Mouse (Mus musculus): ENCODE results near the gene Syap1. TPM values are rescaled to one million over a fixed set of nuclear protein-coding genes. Genes with fewer than 3 reads are reported as not detected.

Syap1 gene
- polyA plus RNA-seq (2014; fragmentation: Nextera tagmentation; extraction: Ambion mirVana): 30.0 and 31.3 TPM in 2 replicates

GRCm38 (mm10) chrX:162887931-162888511 lies at the start of gene Syap1:
Syap1 (minus strand) TSS chrX:162888447.
- peak within 1 kb of the TSS; percentile 56 for H3K4me3 ChIP-seq (ENCODE audit: low read depth, low read length)
- ATAC-seq: peak; percentile 95
- no peaks in the 10 kb centered on the region for H3K4me1 ChIP-seq (ENCODE audit: control insufficient read depth, insufficient read depth, low read length)
- H3K27ac ChIP-seq (ENCODE audit: low read depth, low read length): peak within 1 kb of the TSS; percentile 52
- H3K27me3 ChIP-seq (replicated peaks; ENCODE audit: control insufficient read depth, insufficient read depth, low read length): no peaks in the 10 kb centered on the region
- H3K9me3 ChIP-seq (replicated peaks; ENCODE audit: control insufficient read depth, low read length): no peaks in the 10 kb centered on the region
- DNase-seq (ENCODE audit: low spot score): peak; percentile 80
- WGBS: 36% methylated on average over 42 of the region's 47 CpGs
- H3K4me2 ChIP-seq (ENCODE audit: low read length): peak within 1 kb of the TSS; percentile 56
- H3K36me3 ChIP-seq (ENCODE audit: control insufficient read depth, insufficient read depth, low read length): no peaks in the 10 kb centered on the region
- peak within 1 kb of the TSS; percentile 76 for H3K9ac ChIP-seq (ENCODE audit: low read length)

- Histone ChIP-seq H3K4me1 (ENCODE audit: control insufficient read depth, insufficient read depth, low read length) (no peaks in the 10 kb centered on the region), H3K4me2 (ENCODE audit: low read length) (no peak overlapping the region), H3K27me3 (replicated peaks; ENCODE audit: control insufficient read depth, insufficient read depth, low read length) (no peaks in the 10 kb centered on the region), H3K9ac (ENCODE audit: low read length) (no peak overlapping the region), H3K36me3 (ENCODE audit: control insufficient read depth, insufficient read depth, low read length) (peaks cover 8% of the 10 kb centered on the region; the same call in 1 of the 2 replicates), H3K27ac (ENCODE audit: low read depth, low read length) (no peak overlapping the region), H3K4me3 (ENCODE audit: low read depth, low read length) (no peak overlapping the region), H3K9me3 (replicated peaks; ENCODE audit: control insufficient read depth, low read length) (no peaks in the 10 kb centered on the region)
- ATAC-seq: no peak
- WGBS: 92% methylated on average over 2 of the region's 2 CpGs
- no peak for DNase-seq (ENCODE audit: low spot score)
Measured at GRCm38 (mm10) chrX:162931467-162931866, 43.2 kb upstream of the Syap1 start.

- no peak for ATAC-seq
- peaks cover 14% of the 10 kb centered on the region for H3K36me3 ChIP-seq (ENCODE audit: control insufficient read depth, insufficient read depth, low read length)
- H3K27me3 ChIP-seq (replicated peaks; ENCODE audit: control insufficient read depth, insufficient read depth, low read length): no peaks in the 10 kb centered on the region
- 84% methylated on average over 8 of the region's 8 CpGs for WGBS
- no peak overlapping the region for H3K9ac ChIP-seq (ENCODE audit: low read length)
- H3K9me3 ChIP-seq (replicated peaks; ENCODE audit: control insufficient read depth, low read length): no peaks in the 10 kb centered on the region
- no peak overlapping the region for H3K4me3 ChIP-seq (ENCODE audit: low read depth, low read length)
- H3K27ac ChIP-seq (ENCODE audit: low read depth, low read length): no peak overlapping the region
- DNase-seq (ENCODE audit: low spot score): no peak
- no peaks in the 10 kb centered on the region for H3K4me1 ChIP-seq (ENCODE audit: control insufficient read depth, insufficient read depth, low read length)
- no peak overlapping the region for H3K4me2 ChIP-seq (ENCODE audit: low read length)
Measured at GRCm38 (mm10) chrX:162921487-162922125, 33.4 kb upstream of the Syap1 start.

- Histone ChIP-seq H3K4me2 (ENCODE audit: low read length) (no peak overlapping the region), H3K4me3 (ENCODE audit: low read depth, low read length) (no peak overlapping the region), H3K36me3 (ENCODE audit: control insufficient read depth, insufficient read depth, low read length) (peaks cover 8% of the 10 kb centered on the region; the same call in 1 of the 2 replicates), H3K9me3 (replicated peaks; ENCODE audit: control insufficient read depth, low read length) (no peaks in the 10 kb centered on the region), H3K27me3 (replicated peaks; ENCODE audit: control insufficient read depth, insufficient read depth, low read length) (no peaks in the 10 kb centered on the region), H3K4me1 (ENCODE audit: control insufficient read depth, insufficient read depth, low read length) (no peaks in the 10 kb centered on the region), H3K9ac (ENCODE audit: low read length) (no peak overlapping the region), H3K27ac (ENCODE audit: low read depth, low read length) (no peak overlapping the region)
- peak; percentile 57; the same call in 1 of the 2 replicates for ATAC-seq
- 41% methylated on average over 5 of the region's 5 CpGs for WGBS
- peak; percentile 62 for DNase-seq (ENCODE audit: low spot score)
Measured at GRCm38 (mm10) chrX:162915697-162916096, 27.4 kb upstream of the Syap1 start.

- peaks cover 12% of the 10 kb centered on the region; the same call in 1 of the 2 replicates for H3K36me3 ChIP-seq (ENCODE audit: control insufficient read depth, insufficient read depth, low read length)
- no peak for ATAC-seq
- H3K9me3 ChIP-seq (replicated peaks; ENCODE audit: control insufficient read depth, low read length): no peaks in the 10 kb centered on the region
- 94% methylated on average over 3 of the region's 3 CpGs for WGBS
- DNase-seq (ENCODE audit: low spot score): no peak
- H3K27ac ChIP-seq (ENCODE audit: low read depth, low read length): no peak overlapping the region
- no peak overlapping the region for H3K4me2 ChIP-seq (ENCODE audit: low read length)
- no peaks in the 10 kb centered on the region for H3K4me1 ChIP-seq (ENCODE audit: control insufficient read depth, insufficient read depth, low read length)
- H3K4me3 ChIP-seq (ENCODE audit: low read depth, low read length): no peak overlapping the region
- no peak overlapping the region for H3K9ac ChIP-seq (ENCODE audit: low read length)
- H3K27me3 ChIP-seq (replicated peaks; ENCODE audit: control insufficient read depth, insufficient read depth, low read length): no peaks in the 10 kb centered on the region
Measured at GRCm38 (mm10) chrX:162913651-162914050, 25.4 kb upstream of the Syap1 start.

- no peak for ATAC-seq
- WGBS: 79% methylated on average over 3 of the region's 3 CpGs
Measured at GRCm38 (mm10) chrX:162907554-162907953, 19.3 kb upstream of the Syap1 start.

GRCm38 (mm10) chrX:162902040-162902734 lies 13.9 kb upstream of the Syap1 start:
- no peaks in the 10 kb centered on the region for H3K27me3 ChIP-seq (replicated peaks; ENCODE audit: control insufficient read depth, insufficient read depth, low read length)
- 35% methylated on average over 29 of the region's 29 CpGs for WGBS
- peak overlapping the region; percentile 47 for H3K4me3 ChIP-seq (ENCODE audit: low read depth, low read length)
- no peaks in the 10 kb centered on the region for H3K4me1 ChIP-seq (ENCODE audit: control insufficient read depth, insufficient read depth, low read length)
- peak; percentile 77 for ATAC-seq
- peak; percentile 27 for DNase-seq (ENCODE audit: low spot score)
- peak overlapping the region; percentile 72 for H3K9ac ChIP-seq (ENCODE audit: low read length)
- peak overlapping the region; percentile 71 for H3K27ac ChIP-seq (ENCODE audit: low read depth, low read length)
- H3K4me2 ChIP-seq (ENCODE audit: low read length): peak overlapping the region; percentile 61
- H3K9me3 ChIP-seq (replicated peaks; ENCODE audit: control insufficient read depth, low read length): no peaks in the 10 kb centered on the region
- no peaks in the 10 kb centered on the region for H3K36me3 ChIP-seq (ENCODE audit: control insufficient read depth, insufficient read depth, low read length)

More at GRCm38 (mm10) chrX:162907554-162907953, 19.3 kb upstream of the Syap1 start:
- H3K36me3 ChIP-seq (ENCODE audit: control insufficient read depth, insufficient read depth, low read length): peaks cover 6% of the 10 kb centered on the region; the same call in 1 of the 2 replicates
- H3K4me2 ChIP-seq (ENCODE audit: low read length): no peak overlapping the region
- DNase-seq (ENCODE audit: low spot score): no peak
- no peak overlapping the region for H3K9ac ChIP-seq (ENCODE audit: low read length)
- H3K27me3 ChIP-seq (replicated peaks; ENCODE audit: control insufficient read depth, insufficient read depth, low read length): no peaks in the 10 kb centered on the region
- no peaks in the 10 kb centered on the region for H3K4me1 ChIP-seq (ENCODE audit: control insufficient read depth, insufficient read depth, low read length)
- no peak overlapping the region for H3K27ac ChIP-seq (ENCODE audit: low read depth, low read length)
- no peaks in the 10 kb centered on the region for H3K9me3 ChIP-seq (replicated peaks; ENCODE audit: control insufficient read depth, low read length)
- no peak overlapping the region for H3K4me3 ChIP-seq (ENCODE audit: low read depth, low read length)

- peak; percentile 89 for ATAC-seq
- DNase-seq (ENCODE audit: low spot score): peak; percentile 65
- peak overlapping the region; percentile 47 for H3K4me3 ChIP-seq (ENCODE audit: low read depth, low read length)
- H3K4me1 ChIP-seq (ENCODE audit: control insufficient read depth, insufficient read depth, low read length): no peaks in the 10 kb centered on the region
- peak overlapping the region; percentile 72 for H3K9ac ChIP-seq (ENCODE audit: low read length)
- peak overlapping the region; percentile 71 for H3K27ac ChIP-seq (ENCODE audit: low read depth, low read length)
- no peaks in the 10 kb centered on the region for H3K9me3 ChIP-seq (replicated peaks; ENCODE audit: control insufficient read depth, low read length)
- WGBS: 29% methylated on average over 25 of the region's 25 CpGs
- H3K27me3 ChIP-seq (replicated peaks; ENCODE audit: control insufficient read depth, insufficient read depth, low read length): no peaks in the 10 kb centered on the region
- no peaks in the 10 kb centered on the region for H3K36me3 ChIP-seq (ENCODE audit: control insufficient read depth, insufficient read depth, low read length)
- H3K4me2 ChIP-seq (ENCODE audit: low read length): peak overlapping the region; percentile 61
Measured at GRCm38 (mm10) chrX:162901371-162902039, 13.3 kb upstream of the Syap1 start.

Measured in forebrain, embryonic 14.5 days (tissue).